Mouse (Mus musculus) kidney, adult 9 months (tissue): ENCODE data around the gene Igfals.
A peak's percentile ranks its signal among the peaks of the same experiment; 100 is the strongest.

Experiments used
- DNase-seq: peaks from one replicate; pipeline ENCODE4 v3.0.0; 2022

Igfals gene

DNA sequence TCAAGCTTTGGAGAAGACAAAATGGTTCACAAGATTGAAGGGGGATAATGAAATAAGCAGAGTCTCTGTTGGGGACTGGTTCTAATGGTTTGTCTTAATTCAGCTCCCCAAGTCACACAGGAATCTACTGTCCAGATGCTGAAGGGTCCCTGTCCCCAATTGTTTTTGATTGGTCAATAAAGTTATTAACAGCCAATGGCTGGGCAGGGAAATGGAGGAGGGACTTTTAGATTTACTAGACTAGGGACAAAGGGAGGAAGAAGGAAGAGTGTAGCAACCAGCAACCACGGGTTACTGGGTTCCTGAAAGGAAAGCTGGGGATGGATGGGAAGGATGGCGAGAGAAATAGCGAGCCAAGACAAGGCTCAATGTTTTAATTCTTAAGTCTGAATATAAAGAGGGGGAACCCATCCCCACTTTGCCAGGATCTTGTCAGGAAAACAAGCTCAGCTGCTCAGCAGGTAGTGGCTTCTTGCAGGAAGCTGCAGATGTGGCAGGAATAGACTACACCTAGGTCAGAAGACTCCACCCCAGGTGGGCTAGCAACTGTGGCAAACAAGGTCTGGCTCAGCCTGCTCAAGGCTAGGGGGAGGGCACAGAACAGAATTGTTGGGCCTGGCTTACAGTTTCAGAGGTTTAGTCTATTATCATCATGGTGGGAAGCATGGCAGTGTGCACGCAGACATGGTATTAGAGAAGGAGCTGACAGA, 8.1 kb downstream of the Igfals start:
- no peak for DNase-seq

DNA sequence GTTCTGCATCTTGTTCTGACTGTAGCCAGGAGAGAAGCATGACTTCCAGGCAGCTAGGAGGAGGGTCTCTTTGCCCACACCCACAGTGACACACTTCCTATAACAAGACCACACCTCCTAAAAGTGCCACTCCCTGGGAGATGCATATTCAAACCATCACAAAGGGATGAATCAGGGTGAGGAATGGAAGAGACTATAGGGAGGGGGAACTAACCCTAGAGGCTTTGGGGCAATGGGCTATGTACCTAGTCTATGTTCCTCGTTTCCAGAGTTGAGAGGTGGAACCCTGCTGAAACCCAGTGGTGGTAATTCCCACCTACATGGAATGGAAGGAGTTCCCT, 8.6 kb downstream of the Igfals start:
- DNase-seq = no peak

DNA sequence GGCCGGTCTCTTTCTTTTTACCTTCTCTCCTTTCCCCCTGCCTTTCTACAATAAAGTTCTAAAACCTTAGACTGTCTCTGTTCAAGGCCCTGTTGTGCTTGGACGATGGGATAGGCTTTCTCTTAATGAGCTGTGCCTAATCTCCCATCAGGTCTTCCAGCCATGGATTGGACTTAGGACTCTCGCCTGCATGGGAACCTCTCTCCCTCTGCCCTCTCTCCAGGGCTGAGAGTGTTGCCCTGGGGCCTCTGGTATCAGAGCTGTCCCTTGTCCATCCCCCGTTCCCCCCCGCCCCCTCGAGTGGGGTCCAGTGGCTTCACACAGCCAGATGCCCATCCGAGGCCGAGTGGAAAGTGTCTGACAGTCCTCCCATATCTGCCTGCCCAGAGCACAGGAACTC, 9.2 kb downstream of the Igfals start:
- no peak for DNase-seq

DNA sequence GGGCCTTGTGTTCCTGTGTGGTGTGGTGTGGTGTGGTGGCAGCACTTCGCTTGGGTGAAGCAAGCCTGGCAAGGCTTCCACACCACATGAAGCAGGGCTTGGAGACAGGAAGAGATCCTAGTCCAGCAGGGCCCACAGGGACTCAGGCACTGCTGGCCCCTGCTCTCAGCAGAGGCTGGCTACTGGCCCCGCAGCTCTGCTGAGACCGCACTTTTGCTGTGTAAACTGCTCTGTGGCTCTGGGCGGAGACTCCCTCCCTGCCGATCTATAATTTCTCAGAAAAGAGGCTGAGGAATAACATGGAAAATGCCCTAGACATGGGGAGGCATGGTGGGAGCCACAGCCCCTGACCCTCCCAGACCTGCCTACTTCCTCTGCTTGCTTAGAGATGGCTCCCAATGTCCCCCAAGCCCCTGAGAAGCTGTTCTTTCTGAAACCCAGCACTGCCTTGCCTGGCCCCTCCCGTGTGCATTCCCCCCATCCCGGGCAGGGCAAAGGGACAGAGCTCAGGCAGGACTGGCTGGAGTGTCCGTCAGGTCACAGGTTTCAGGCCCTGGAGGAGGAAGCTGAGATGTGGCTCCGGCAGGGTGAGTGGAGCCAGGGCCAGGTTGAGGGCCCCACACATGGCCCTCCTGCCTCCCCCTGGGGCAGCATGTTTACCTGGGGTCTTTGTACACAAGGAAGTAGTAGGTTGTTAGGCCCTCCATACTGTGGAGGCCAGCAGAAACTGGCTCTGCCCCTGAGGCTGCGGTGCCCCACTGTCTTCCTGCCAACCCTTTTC, 11.7 kb downstream of the Igfals start:
- peak; percentile 74 for DNase-seq

DNA sequence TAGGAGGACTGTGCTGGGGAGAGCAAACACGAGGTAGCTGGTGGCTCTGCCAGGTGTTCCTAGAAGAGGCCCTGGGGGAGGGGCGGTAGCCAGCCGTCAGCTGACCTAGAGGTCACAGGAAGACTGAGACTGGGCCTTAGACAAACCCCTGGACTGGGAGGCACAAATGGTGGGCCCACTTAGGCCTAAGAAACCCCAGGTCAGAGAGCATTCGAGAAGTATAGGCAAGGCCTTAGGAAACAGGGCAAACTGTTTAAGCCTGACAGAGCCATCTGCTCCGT, 12.3 kb downstream of the Igfals start:
- peak; percentile 94 for DNase-seq

DNA sequence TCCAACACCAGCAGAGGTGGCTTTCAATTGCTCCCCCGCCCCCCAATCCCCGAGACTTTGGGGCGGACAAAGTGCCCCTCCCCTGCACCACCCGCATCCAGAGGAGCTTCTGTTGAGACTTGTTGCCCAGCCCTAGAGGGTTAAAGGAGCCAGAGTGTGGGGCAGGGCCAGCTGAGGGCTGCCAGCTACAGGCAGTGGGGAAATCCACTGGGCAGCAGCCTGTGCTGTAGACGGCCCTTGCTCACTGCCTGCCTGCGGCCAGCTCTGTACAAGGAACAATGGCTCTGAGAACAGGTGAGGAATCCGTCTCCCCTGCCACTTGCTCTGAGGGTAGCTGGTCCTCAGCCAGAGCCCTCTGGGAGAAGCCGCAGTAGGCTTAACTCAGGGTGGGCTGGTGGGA, 12.7 kb downstream of the Igfals start:
- DNase-seq = no peak

DNA sequence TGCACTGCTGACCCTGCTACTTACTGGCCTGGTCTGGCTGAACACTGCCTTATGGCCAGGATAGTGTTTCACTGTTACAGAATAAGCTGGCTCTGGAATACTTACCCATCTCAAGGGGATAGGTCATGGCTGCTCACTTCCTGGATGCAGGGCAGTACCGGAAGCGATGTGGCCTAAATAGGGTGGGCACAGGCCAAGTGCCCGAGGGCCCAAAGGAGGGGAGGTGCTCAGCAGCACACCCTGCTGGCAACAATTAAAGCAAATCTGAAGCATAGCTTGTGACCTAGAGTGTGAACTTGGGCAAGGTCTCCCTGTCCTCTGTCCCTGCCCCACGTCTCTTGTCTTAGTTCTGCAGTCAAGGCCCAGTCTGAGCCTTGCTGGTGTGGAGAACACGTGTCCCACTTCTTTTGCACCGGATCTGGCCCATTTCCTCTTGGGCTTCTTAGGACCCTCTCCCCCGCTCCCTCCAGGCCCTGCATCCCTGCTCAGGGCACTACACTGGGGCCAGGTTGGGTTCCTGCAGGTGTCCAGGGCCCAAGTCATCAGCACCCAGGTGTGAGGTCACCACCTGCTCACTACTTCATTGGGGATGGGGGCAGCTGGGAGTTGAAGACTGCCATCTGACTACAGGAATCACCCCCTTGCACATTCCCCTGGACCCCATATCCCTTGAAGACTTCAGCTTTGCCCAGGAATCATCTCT, 16.1 kb downstream of the Igfals start:
- DNase-seq = peak; percentile 64

DNA sequence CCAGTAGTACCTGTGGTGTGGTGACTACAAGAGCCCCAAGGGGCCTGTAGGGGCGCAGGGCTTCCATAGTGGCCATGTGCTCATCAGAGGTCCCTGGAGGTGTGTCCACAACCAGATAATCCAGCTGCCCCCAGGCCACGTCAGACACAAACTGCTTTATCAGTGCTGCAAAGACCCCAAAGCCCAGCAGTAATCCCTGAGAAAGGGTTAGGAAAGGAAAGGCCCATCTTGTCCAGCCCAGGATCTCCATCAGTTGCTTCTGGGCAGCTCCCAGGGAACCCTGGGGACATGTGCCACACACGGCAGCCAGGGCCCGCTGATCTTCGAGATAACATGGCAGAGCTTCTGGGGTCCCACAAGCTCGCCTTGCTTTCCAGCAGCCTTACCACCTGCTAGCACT, 18.6 kb downstream of the Igfals start:
- no peak for DNase-seq

DNA sequence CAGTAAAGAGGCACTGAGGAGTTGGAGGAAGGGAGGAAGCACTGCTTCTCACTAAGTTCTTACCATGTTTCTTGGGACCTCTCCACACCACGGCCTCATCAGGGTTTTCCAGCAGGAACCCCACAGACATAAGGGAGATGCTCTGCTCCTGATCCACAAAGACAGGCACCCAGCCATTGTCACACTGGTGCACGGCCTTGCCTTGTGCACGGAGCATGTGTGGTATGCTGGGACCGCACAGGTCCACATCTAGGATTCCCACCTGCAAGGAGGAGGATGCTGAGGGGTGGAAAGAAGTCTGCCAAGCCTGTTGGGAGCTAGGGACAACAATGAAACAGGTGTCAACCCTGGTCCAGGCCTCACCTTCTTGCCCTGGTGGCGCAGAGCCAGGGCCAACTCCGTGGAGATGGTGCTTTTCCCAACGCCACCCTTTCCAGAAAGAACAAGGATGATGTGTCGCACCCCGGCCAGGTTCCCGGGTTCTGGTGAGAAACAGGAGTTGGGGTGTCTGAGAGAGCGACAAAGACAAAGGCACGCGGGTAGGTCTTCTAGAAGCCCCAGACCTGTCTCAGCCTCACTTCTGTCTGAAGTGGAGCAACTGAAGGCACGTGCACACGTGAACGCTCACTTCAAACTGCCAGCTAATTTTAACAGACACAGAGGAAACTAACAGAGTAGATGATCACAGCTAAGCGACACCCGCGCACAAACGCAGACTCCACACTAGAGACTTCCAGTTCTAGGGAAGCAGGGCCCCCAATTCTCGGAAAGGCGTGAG, 19.7 kb downstream of the Igfals start:
- no peak for DNase-seq

DNA sequence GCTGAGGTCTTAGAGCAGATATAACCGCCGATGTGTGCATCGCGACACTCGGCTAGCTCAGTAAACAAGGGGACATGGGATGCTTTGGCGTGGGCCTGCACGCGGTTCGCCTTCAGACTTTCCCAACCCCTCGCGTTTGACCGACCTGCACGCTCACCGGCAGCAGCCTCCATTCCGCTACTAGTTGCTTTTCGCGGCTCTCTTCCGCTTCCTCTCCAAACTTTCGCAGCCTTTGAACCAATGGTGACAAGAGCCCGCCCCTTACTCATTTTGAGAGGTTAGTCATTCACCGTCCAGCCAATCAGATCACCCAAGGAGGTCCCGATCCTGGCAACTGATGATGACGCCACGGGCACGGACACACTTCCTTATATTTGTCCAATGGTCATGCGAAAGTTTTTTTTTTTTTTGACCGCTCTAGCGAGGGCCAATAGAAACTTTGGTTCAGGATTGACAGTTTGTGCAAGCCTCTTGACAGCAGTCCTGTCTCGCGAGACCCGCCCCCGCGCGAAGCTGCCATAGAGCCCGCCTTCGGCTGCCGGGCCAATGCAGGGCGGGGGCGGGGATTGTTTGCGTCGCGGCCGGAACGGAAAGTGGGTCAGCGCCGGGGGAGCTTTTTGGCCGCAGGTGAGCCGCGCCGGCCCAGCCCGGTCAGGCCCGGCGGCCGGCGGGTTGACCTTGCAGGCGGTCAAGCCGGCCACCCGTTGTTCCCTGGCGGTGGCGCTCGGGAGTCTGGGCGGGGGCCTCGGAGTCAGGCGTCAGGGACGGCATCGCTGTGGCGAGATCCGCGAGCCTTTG, 20.5 kb downstream of the Igfals start, which contains the start of the genes Nubp2 and Spsb3:
Gene Nubp2 (minus strand): TSS at position 216 of the 798 bp plus-strand sequence.
Gene Spsb3 (plus strand): TSS at position 510 of the 798 bp plus-strand sequence.
- DNase-seq = peak; percentile 100

DNA sequence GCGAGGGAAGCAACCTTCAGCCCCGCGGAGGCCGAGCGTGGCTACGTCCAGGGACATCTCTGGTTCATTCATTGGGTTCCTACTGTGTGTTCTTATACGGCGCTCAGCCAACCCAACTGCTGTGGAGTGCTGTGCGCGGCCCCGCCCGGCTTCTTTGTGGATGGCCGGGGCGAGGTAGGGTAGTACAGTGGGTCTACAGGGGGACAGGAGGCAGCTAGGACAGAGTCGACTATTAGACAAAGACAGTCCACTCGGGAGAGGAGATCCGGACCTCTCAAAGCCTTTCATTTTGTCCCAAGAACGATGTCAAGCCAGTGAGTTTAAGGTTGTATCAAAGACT, 21.1 kb downstream of the Igfals start:
- no peak for DNase-seq

DNA sequence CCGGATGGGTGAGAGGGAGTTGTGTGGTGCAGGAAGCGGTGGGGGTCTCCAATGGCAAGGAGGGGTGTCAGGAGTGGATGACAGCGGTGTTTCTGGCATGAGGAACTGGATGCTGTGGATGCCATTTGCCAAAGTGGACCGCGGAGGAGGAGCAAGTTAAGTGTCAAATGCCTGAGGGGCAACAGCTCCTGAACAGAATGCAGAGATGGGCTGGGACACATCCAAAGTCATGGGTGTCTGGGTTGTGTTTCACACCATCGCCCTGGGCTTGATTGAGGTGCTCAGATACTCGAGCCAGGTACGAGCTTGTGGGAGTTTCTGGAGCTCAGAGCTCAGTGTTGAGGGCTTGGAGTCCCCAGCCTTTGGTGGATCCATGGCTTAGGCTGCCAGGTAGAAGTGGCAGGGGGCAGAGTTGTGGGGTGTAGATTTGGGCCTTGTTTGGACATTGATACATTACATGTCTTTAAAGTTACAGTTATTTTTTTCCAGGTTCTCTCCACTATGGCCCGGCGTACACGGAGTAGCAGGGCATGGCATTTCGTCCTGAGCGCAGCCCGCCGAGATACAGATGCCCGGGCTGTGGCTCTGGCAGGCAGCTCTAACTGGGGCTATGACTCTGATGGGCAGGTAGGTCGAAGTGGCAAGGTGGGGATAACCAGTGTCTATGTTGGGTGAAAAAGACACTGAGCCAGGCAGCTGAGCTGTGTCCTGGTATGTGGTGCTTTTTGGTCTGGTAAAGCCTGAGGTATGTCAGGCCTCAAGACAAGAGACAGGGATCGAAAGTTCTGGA, 21.7 kb downstream of the Igfals start:
- DNase-seq = no peak

DNA sequence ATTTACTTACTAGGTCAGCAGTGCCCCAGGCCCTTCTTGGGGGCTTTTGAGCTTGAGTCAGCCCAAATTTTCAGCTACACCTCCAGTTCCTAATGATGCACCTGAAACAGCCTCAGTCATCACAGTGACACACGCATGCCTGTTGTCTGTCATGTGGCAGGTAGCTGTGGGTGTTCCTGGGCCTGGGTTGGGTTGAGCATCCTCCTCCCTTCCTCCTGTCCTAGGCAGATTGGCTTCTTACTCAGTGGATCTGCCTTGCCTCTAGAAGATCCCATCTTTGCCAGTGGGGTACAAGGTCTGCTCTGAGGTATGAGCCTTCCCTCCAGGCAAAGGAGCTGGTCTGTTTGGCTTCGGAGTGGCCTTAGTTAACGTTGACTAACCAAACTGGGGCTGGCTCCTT, 23.1 kb downstream of the Igfals start:
- DNase-seq = no peak

DNA sequence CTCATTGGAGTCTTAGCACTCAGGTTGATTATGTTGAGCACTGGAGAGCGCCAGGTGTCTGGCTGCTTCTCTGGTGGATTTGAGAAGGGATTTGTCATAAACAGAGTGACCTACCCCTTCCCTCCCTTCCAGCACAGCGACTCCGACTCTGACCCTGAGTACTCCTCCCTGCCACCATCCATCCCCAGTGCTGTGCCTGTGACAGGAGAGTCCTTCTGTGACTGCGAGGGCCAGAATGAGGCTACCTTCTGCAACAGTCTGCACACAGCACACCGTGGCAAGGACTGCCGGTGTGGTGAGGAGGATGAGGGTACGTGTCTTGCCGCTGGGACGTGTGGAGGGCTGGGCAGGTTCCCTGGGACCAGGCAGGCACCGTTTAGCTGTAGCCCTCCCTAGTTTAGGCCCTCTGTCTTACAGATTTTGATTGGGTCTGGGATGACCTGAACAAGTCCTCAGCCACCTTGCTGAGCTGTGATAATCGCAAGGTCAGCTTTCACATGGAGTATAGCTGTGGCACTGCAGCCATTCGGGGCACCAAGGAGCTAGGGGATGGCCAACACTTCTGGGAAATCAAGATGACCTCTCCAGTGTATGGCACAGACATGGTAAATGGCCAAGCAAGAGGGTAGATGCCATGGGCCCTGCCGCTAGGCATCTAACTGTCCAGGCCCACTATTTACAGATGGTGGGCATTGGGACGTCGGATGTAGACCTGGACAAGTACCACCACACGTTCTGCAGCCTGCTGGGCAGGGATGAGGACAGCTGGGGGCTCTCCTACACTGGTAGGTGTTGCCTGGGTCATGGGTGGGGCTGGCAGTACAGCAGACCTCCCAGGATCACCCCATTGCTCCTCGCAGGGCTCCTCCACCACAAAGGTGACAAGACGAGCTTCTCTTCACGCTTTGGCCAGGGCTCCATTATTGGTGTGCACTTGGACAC, 24.6 kb downstream of the Igfals start:
- no peak for DNase-seq

DNA sequence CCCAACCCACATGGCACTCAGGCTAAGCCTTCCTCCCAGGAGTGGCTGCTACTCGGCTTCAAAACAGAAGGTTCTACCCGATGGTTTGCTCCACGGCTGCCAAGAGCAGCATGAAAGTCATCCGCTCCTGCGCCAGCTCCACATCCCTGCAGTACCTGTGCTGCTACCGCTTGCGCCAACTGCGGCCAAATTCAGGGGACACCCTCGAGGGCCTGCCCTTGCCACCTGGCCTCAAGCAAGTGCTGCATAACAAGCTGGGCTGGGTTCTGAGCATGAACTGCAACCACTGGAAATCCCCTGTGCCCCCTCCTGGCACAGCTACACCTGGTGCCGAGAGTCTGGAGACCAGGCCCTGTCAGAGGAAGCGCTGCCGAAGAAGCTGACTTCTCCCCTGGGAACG, 25.5 kb downstream of the Igfals start:
- no peak for DNase-seq

DNA sequence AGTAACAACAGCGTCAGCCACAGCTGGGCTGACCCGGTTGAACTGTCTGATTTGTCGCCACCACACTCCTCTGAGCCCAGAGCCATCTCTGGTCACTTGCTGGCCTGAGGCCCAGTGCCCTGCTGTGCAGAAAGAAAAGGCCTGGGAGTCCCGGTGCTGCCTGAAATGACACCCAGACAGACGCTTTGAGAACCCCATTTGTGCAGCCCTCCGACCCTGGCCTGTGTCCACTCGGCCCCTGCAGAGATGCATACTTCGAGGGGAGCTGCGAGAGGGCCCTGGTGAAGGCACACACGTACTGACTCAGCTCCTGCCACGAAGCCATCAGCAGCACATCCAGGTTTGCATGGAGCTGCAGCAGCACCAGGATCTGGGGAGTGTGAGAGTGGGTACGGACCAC, 27.0 kb downstream of the Igfals start:
- no peak for DNase-seq

DNA sequence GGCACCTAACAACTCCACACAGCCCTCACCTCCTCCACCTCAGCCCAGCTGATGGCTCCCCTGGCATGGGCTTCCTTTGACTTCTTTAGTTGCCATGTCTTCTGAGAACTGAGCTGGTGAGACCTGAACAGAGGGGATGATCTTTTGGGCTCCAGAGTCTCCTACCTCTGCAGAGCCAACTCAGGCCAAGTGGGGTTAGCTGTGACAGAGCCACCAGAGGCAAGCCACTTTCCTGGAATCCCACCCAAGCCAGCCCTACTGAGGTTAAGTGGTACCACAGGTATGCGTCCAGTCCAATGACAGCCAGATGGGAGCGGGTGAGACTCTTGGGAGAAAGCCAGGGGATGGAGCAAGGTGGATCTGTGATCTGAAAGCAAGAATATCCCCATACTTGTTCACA, 27.5 kb downstream of the Igfals start:
- DNase-seq = peak; percentile 17

DNA sequence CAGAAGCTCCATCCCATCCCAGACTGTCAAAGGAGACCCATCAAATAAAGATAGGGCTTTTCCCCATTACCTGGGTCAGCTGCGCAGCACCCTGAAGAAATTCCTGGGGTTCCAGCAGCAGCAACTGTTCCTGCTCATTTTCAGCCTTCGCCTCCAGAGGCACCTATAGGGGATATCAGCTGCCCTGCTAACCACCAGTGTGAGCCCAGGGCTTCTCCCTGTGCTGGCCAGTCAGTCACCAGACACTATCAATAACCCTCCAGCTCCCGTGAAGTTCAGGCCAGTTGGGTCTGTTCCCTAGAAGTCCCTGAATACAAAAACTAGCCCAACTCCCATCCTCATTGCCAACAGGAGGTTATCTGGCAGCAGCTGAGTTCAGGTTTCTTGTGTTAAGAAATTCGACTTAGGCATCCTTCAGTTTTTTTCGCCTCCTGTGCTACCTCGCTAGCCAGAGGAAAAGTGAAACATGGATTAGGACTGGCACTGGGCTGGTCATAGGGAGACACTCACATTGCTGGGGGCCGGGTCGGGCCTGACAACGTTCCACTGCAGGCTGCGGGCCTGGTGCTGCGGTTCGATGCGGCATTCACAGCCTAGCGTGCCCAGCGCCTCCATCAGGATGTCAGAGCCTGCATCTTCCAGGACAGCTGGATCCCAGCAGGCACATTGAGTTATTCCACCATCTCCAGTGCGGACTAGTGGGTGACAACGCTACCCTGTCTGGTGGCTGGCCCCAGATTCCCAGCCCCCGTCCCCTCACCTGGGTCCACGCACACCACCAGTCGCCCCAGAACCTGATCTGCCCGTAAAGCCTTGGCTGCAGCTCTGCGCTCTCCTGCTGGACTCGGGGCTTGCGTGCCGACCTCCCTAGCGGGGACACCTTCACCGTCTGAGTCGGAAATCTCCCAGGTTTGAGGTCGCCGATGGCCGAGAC, 28.5 kb downstream of the Igfals start:
- peak; percentile 13 for DNase-seq

DNA sequence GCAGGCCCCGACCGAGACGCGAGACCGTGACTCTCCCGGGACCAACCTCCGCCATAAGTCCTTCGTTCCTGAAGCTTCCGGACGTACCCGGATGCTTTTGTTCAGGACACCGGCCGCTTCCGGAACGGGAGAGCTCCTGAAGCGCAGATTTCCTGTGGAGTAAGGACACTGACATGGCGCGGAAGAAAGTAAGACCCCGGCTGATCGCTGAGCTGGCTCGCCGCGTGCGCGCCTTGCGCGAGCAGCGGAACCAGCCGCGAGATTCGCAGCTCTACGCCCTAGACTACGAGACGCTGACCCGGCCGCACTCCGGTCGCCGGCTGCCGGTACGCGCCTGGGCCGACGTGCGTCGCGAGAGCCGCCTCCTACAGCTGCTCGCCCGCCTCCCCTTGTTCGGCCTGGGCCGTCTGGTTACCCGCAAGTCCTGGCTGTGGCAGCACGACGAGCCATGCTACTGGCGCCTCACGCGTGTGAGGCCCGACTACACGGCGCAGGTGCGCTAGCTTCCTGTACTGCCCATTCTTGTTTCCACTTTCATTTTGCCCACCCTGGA, 29.3 kb downstream of the Igfals start, which contains the start of the genes Eme2 and Mrps34:
Gene Eme2 (minus strand): TSS at position 93 of the 553 bp plus-strand sequence.
Gene Mrps34 (plus strand): TSS at position 122 of the 553 bp plus-strand sequence.
- DNase-seq = peak; percentile 87
